Mouse (Mus musculus): ENCODE results near the gene Nlrp2. TPM values are rescaled to one million over a fixed set of nuclear protein-coding genes. Genes with fewer than 3 reads are reported as not detected.

Gene Nlrp2
- total and polyA plus RNA-seq, 3 experiments, result not detected

- dilution Hi-C loops (cut with MboI; ENCODE audit: extremely low pct_ligation_motif_present, extremely low pct_unique_long_range_greater_than_20kb, low sequenced_read_pairs), result no loop called here
- peaks cover 5% of the 10 kb centered on the region for H3K27me3 ChIP-seq (replicated peaks)
- H3K9ac ChIP-seq (ENCODE audit: insufficient read depth, low read depth), result no peak within 1 kb of the TSS
- H3K4me3 ChIP-seq (replicated peaks in 1 of 3; ENCODE audit: low read depth in 2 of 3, low read length in 2 of 3, poor library complexity in 1 of 3), result no peak within 1 kb of the TSS
- no peak for TF ChIP-seq NELFE (IDR thresholded peaks at IDR 0.05; ENCODE audit: low read depth, low read length)
- TF ChIP-seq USF1 (IDR thresholded peaks at IDR 0.05; ENCODE audit: low read depth, low read length), result no peak
- TF ChIP-seq NRF1 (IDR thresholded peaks at IDR 0.05; ENCODE audit: low read depth, low read length), result no peak
- TF ChIP-seq EP300 (IDR thresholded peaks at IDR 0.05; ENCODE audit: low read length), result no peak
- TF ChIP-seq TBP (conservative IDR thresholded peaks at IDR 0.05; ENCODE audit: low read depth, low read length), result no peak
- no peak for TF ChIP-seq ZMIZ1 (IDR thresholded peaks at IDR 0.05; ENCODE audit: low read depth, low read length)
- no peak for TF ChIP-seq USF2 (conservative IDR thresholded peaks at IDR 0.05; ENCODE audit: low read depth, low read length)
- no peak for TF ChIP-seq JUND (conservative IDR thresholded peaks at IDR 0.05; ENCODE audit: low read depth, low read length)
- TF ChIP-seq HCFC1 (IDR thresholded peaks at IDR 0.05; ENCODE audit: low read depth, low read length), result no peak
- no peak for TF ChIP-seq E2F4 (IDR thresholded peaks at IDR 0.05; ENCODE audit: insufficient replicate concordance, low read depth, low read length)
- no peak for TF ChIP-seq POLR2AphosphoS2 (IDR thresholded peaks at IDR 0.05; ENCODE audit: low read depth, low read length)
- no peak for TF ChIP-seq ELF1 (IDR thresholded peaks at IDR 0.05; ENCODE audit: low read depth, low read length)
- TF ChIP-seq BHLHE40 (IDR thresholded peaks at IDR 0.05; ENCODE audit: low read depth, low read length), result no peak
- no peak for TF ChIP-seq MAZ (IDR thresholded peaks at IDR 0.05; ENCODE audit: low read depth, low read length)
- TF ChIP-seq ZKSCAN1 (IDR thresholded peaks at IDR 0.05; ENCODE audit: borderline replicate concordance, low read depth, low read length), result no peak
- TF ChIP-seq PAX5 (IDR thresholded peaks at IDR 0.05; ENCODE audit: low read length), result no peak
- no peak for TF ChIP-seq MAX (IDR thresholded peaks at IDR 0.05; ENCODE audit: low read length)
- DNase-seq (ENCODE audit: extremely low read depth), result no peak
- no peak within 1 kb of the TSS for H3K4me2 ChIP-seq (ENCODE audit: insufficient read depth, low read depth, poor library complexity, severe bottlenecking)
- H3K27ac ChIP-seq (ENCODE audit: insufficient read depth, low read depth), result no peak within 1 kb of the TSS
- H3K4me1 ChIP-seq (ENCODE audit: control insufficient read depth in 1 of 2, insufficient read depth in 2 of 2), result no peaks in the 10 kb centered on the region
- H3K79me2 ChIP-seq (replicated peaks; ENCODE audit: control insufficient read depth, extremely low read depth, insufficient read depth, poor library complexity, severe bottlenecking), result no peaks in the 10 kb centered on the region
- no peaks in the 10 kb centered on the region for H3K9me3 ChIP-seq (replicated peaks; ENCODE audit: low read length)
- H3K36me3 ChIP-seq (replicated peaks in 1 of 2; ENCODE audit: control insufficient read depth in 1 of 2, insufficient read depth in 1 of 2, low read length in 1 of 2), result no peaks in the 10 kb centered on the region
- in situ Hi-C loops (cut with MboI; ENCODE audit: low pct_ligation_motif_present, low pct_unique_long_range_greater_than_20kb, low sequenced_read_pairs), result no loop called here
Measured at GRCm38 (mm10) chr7:5350237-5350636, 598 bp downstream of the Nlrp2 start, which contains the start of gene Gm5065. Gene Gm5065, plus strand, starts transcription at chr7:5350537.

- H3K9me3 ChIP-seq (replicated peaks; ENCODE audit: low read length), result no peaks in the 10 kb centered on the region
- no peak for TF ChIP-seq EP300 (IDR thresholded peaks at IDR 0.05; ENCODE audit: low read length)
- TF ChIP-seq NELFE (IDR thresholded peaks at IDR 0.05; ENCODE audit: low read depth, low read length), result no peak
- TF ChIP-seq NRF1 (IDR thresholded peaks at IDR 0.05; ENCODE audit: low read depth, low read length), result no peak
- TF ChIP-seq ZMIZ1 (IDR thresholded peaks at IDR 0.05; ENCODE audit: low read depth, low read length), result no peak
- TF ChIP-seq RCOR1 (conservative IDR thresholded peaks at IDR 0.05; ENCODE audit: low read depth, low read length), result no peak
- no peak for TF ChIP-seq MYC (IDR thresholded peaks at IDR 0.05; ENCODE audit: low read depth, low read length)
- no peak for TF ChIP-seq TCF12 (IDR thresholded peaks at IDR 0.05; ENCODE audit: low read depth, low read length)
- TF ChIP-seq MAX (IDR thresholded peaks at IDR 0.05; ENCODE audit: low read length), result no peak
- no peak for TF ChIP-seq ELF1 (IDR thresholded peaks at IDR 0.05; ENCODE audit: low read depth, low read length)
- TF ChIP-seq ZKSCAN1 (IDR thresholded peaks at IDR 0.05; ENCODE audit: borderline replicate concordance, low read depth, low read length), result no peak
- no peaks in the 10 kb centered on the region for H3K27me3 ChIP-seq (replicated peaks)
- H3K36me3 ChIP-seq (replicated peaks in 1 of 2; ENCODE audit: control insufficient read depth in 1 of 2, insufficient read depth in 1 of 2, low read length in 1 of 2), result no peaks in the 10 kb centered on the region
- no peak overlapping the region for H3K9ac ChIP-seq (ENCODE audit: insufficient read depth, low read depth)
- in situ Hi-C loops (cut with MboI; ENCODE audit: low pct_ligation_motif_present, low pct_unique_long_range_greater_than_20kb, low sequenced_read_pairs) (no loop called here), dilution Hi-C loops (cut with MboI; ENCODE audit: extremely low pct_ligation_motif_present, extremely low pct_unique_long_range_greater_than_20kb, low sequenced_read_pairs) (no loop called here)
- no peak overlapping the region for H3K4me2 ChIP-seq (ENCODE audit: insufficient read depth, low read depth, poor library complexity, severe bottlenecking)
- H3K27ac ChIP-seq (ENCODE audit: insufficient read depth, low read depth), result no peak overlapping the region
- H3K4me1 ChIP-seq (ENCODE audit: control insufficient read depth in 1 of 2, insufficient read depth in 2 of 2), result no peaks in the 10 kb centered on the region
- no peak overlapping the region for H3K4me3 ChIP-seq (replicated peaks in 1 of 3; ENCODE audit: low read depth in 2 of 3, low read length in 2 of 3, poor library complexity in 1 of 3)
- DNase-seq (ENCODE audit: extremely low read depth), result no peak
- H3K79me2 ChIP-seq (replicated peaks; ENCODE audit: control insufficient read depth, extremely low read depth, insufficient read depth, poor library complexity, severe bottlenecking), result no peaks in the 10 kb centered on the region
Measured at GRCm38 (mm10) chr7:5327511-5327910, 23.3 kb downstream of the Nlrp2 start.

Data from CH12.LX (cell line).